Mouse (Mus musculus): ENCODE data around the gene Spata16. TPM values are rescaled to one million over a fixed set of nuclear protein-coding genes. Genes with fewer than 3 reads are reported as not detected.

Gene Spata16
- polyA plus RNA-seq, 1 experiment: not detected

DNA sequence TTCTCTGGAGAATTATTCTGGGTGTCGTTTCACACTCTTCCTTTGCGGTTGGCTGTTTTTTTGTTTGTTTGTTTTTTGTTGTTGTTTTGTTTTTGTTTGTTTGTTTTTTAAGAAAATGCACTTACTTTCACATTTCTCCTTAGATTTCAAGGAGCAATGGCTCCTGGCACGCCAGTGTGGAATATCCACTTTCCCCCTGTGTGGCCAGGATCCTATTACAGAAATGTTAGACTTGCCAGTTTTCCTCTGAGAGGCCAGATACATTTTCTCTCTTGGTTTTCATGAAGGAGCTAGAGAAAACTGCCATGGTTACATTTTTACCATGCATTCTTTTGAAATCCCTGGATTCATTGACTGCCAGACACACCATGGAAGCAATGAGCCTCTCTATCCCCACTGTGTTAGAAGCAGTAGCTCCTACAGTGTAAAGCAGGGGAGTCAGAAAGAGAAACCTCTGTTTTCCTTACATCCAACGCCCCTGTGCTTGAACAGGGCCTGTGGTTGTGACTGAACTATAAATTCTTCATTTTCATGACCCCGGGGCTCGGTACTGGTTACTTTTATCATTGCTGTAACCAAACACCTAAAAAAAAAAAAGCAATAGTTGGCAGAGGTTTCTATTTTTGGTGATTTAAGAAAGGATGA, 344.7 kb downstream of the Spata16 start:
- Histone ChIP-seq H3K4me3 (ENCODE audit: insufficient read depth, low read depth, low read length) (no peak overlapping the region), H3K27ac (replicated peaks; ENCODE audit: low read depth, low read length) (no peak overlapping the region), H3K4me1 (ENCODE audit: control insufficient read depth, insufficient read depth, insufficient read length, low read length) (no peaks in the 10 kb centered on the region)

- Histone ChIP-seq H3K4me3 (ENCODE audit: insufficient read depth, low read depth, low read length) (no peak overlapping the region), H3K4me1 (ENCODE audit: control insufficient read depth, insufficient read depth, insufficient read length, low read length) (no peaks in the 10 kb centered on the region), H3K27ac (replicated peaks; ENCODE audit: low read depth, low read length) (no peak overlapping the region)
Observed at GRCm38 (mm10) chr3:26983749-26984148, 346.3 kb downstream of the Spata16 start.

- no peaks in the 10 kb centered on the region for H3K4me1 ChIP-seq (ENCODE audit: control insufficient read depth, insufficient read depth, insufficient read length, low read length)
- H3K27ac ChIP-seq (replicated peaks; ENCODE audit: low read depth, low read length): no peak overlapping the region
- no peak overlapping the region for H3K4me3 ChIP-seq (ENCODE audit: insufficient read depth, low read depth, low read length)
Observed at GRCm38 (mm10) chr3:27006844-27007243, 369.4 kb downstream of the Spata16 start.

- Histone ChIP-seq H3K27ac (replicated peaks; ENCODE audit: low read depth, low read length) (no peak overlapping the region), H3K4me1 (ENCODE audit: control insufficient read depth, insufficient read depth, insufficient read length, low read length) (no peaks in the 10 kb centered on the region)
Observed at GRCm38 (mm10) chr3:27027957-27028356, 390.5 kb downstream of the Spata16 start.

GRCm38 (mm10) chr3:27028526-27028925, 391.1 kb downstream of the Spata16 start:
- H3K27ac ChIP-seq (replicated peaks; ENCODE audit: low read depth, low read length): no peak overlapping the region
- no peaks in the 10 kb centered on the region for H3K4me1 ChIP-seq (ENCODE audit: control insufficient read depth, insufficient read depth, insufficient read length, low read length)
- H3K4me3 ChIP-seq (ENCODE audit: insufficient read depth, low read depth, low read length): no peak overlapping the region

More at GRCm38 (mm10) chr3:27027957-27028356, 390.5 kb downstream of the Spata16 start:
- no peak overlapping the region for H3K4me3 ChIP-seq (ENCODE audit: insufficient read depth, low read depth, low read length)

GRCm38 (mm10) chr3:27030067-27030857, 392.8 kb downstream of the Spata16 start:
- H3K27ac ChIP-seq (replicated peaks; ENCODE audit: low read depth, low read length): no peak overlapping the region
- no peak overlapping the region for H3K4me3 ChIP-seq (ENCODE audit: insufficient read depth, low read depth, low read length)
- no peaks in the 10 kb centered on the region for H3K4me1 ChIP-seq (ENCODE audit: control insufficient read depth, insufficient read depth, insufficient read length, low read length)

Data from brown adipose tissue, adult 24 weeks (tissue).